Mouse (Mus musculus): ENCODE results near the gene Fbf1.

GRCm38 (mm10) chr11:116131349-116132170 is 36.4 kb downstream of the Fbf1 start:
- no peak for TF ChIP-seq CTCF (IDR thresholded peaks at IDR 0.05; ENCODE audit: control insufficient read depth, insufficient read depth, insufficient read length)
- no peak for TF ChIP-seq CEBPB (IDR thresholded peaks at IDR 0.05; ENCODE audit: low read depth)
